Mouse (Mus musculus): ENCODE data around the gene Ninj1. TPM values are rescaled to one million over a fixed set of nuclear protein-coding genes. Genes with fewer than 3 reads are reported as not detected.

Ninj1 gene
- polyA plus RNA-seq, 1 experiment = 53.6 TPM

DNA sequence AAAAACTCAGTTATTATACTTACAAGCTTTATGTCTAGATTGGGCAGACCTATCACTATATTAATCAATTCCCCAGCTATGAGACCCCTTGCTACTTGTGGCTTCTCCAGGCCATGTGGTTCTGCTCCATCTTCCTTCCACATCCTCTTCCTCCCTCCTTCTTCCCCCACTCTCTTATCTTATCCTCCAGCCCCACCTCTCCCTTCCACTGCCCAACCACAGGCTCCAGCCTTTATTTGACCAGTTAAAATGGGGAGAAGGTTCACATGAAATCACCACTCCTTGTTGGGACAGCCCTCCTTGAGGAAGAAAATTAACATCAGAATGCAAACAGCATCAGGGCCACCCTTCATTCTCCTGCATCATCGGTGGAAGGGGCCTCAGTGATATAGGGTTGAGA is 6.6 kb upstream of the Ninj1 start:
- TF ChIP-seq POLR2A (IDR thresholded peaks at IDR 0.05; ENCODE audit: low read depth, low read length) = no peak
- TF ChIP-seq CTCF (IDR thresholded peaks at IDR 0.05; ENCODE audit: extremely low read depth, insufficient read length, insufficient replicate concordance, low read depth, low read length) = no peak
- Histone ChIP-seq H3K4me1 (ENCODE audit: control insufficient read depth, insufficient read depth, insufficient read length, low read length) (peaks cover 8% of the 10 kb centered on the region), H3K27ac (ENCODE audit: insufficient read depth, low read depth, low read length) (no peak overlapping the region), H3K27me3 (ENCODE audit: control insufficient read depth, insufficient read depth, low read length) (no peaks in the 10 kb centered on the region), H3K4me3 (ENCODE audit: low read depth, low read length) (no peak overlapping the region), H3K36me3 (ENCODE audit: control insufficient read depth, insufficient read depth, low read length) (no peaks in the 10 kb centered on the region)
- WGBS = 41% methylated on average over 1 of the region's 1 CpGs

GRCm38 (mm10) chr13:49181411-49181984 is 5.8 kb upstream of the Ninj1 start:
- Histone ChIP-seq H3K36me3 (ENCODE audit: control insufficient read depth, insufficient read depth, low read length) (no peaks in the 10 kb centered on the region), H3K27ac (ENCODE audit: insufficient read depth, low read depth, low read length) (no peak overlapping the region), H3K4me3 (ENCODE audit: low read depth, low read length) (no peak overlapping the region), H3K27me3 (ENCODE audit: control insufficient read depth, insufficient read depth, low read length) (no peaks in the 10 kb centered on the region), H3K4me1 (ENCODE audit: control insufficient read depth, insufficient read depth, insufficient read length, low read length) (peaks cover 11% of the 10 kb centered on the region)
- 92% methylated on average over 3 of the region's 3 CpGs for WGBS
- TF ChIP-seq POLR2A (IDR thresholded peaks at IDR 0.05; ENCODE audit: low read depth, low read length) = no peak
- no peak for TF ChIP-seq CTCF (IDR thresholded peaks at IDR 0.05; ENCODE audit: extremely low read depth, insufficient read length, insufficient replicate concordance, low read depth, low read length)

DNA sequence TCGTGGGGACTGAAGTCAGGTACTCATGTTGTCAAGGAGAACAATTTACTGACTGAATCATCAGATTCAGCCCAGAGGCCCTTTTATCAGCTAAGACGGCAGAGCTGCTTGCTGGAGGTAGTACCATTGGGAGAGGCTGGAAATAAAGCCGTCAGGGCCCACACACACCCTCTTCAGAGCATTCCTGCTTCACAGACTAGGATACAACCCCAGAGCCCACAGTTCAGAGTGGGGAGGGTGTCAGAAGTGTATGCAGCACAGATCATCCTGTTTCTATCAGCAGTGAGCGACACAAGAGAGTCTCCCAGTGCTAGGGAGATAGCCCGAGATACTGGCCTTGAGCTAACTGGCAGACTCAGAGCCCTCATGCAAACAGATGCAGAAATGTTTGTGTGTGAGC is 4.1 kb upstream of the Ninj1 start:
- H3K36me3 ChIP-seq (ENCODE audit: control insufficient read depth, insufficient read depth, low read length) = no peaks in the 10 kb centered on the region
- TF ChIP-seq POLR2A (IDR thresholded peaks at IDR 0.05; ENCODE audit: low read depth, low read length) (no peak), CTCF (IDR thresholded peaks at IDR 0.05; ENCODE audit: extremely low read depth, insufficient read length, insufficient replicate concordance, low read depth, low read length) (no peak)
- H3K4me1 ChIP-seq (ENCODE audit: control insufficient read depth, insufficient read depth, insufficient read length, low read length) = peaks cover 20% of the 10 kb centered on the region
- H3K27me3 ChIP-seq (ENCODE audit: control insufficient read depth, insufficient read depth, low read length) = no peaks in the 10 kb centered on the region
- H3K4me3 ChIP-seq (ENCODE audit: low read depth, low read length) = no peak overlapping the region
- peak overlapping the region; percentile 5; the same call in 1 of the 2 replicates for H3K27ac ChIP-seq (ENCODE audit: insufficient read depth, low read depth, low read length)
- 80% methylated on average over 5 of the region's 5 CpGs for WGBS

DNA sequence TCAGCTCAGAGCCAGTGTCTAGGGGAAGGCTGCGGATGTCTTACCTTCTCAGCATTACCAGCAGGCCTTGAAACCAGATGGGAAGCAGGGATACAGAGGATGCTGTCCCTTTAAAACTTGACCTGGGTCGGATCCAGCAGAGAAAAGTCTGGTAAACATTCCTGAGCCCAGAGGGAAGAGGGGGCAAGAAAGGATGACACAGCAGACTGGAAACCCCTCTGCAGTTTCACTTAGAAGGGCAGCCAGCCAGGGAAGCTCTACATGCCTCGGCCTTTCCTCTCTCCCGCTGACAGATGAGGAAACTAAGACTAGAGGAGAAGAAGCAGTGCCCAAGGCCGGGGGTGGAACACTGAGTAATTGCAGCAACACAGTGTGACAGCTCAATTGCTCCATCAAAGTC is 3.6 kb upstream of the Ninj1 start:
- no peaks in the 10 kb centered on the region for H3K27me3 ChIP-seq (ENCODE audit: control insufficient read depth, insufficient read depth, low read length)
- TF ChIP-seq POLR2A (IDR thresholded peaks at IDR 0.05; ENCODE audit: low read depth, low read length) = no peak
- TF ChIP-seq CTCF (IDR thresholded peaks at IDR 0.05; ENCODE audit: extremely low read depth, insufficient read length, insufficient replicate concordance, low read depth, low read length) = no peak
- H3K36me3 ChIP-seq (ENCODE audit: control insufficient read depth, insufficient read depth, low read length) = no peaks in the 10 kb centered on the region
- H3K4me3 ChIP-seq (ENCODE audit: low read depth, low read length) = no peak overlapping the region
- peak overlapping the region; percentile 5; the same call in 1 of the 2 replicates for H3K27ac ChIP-seq (ENCODE audit: insufficient read depth, low read depth, low read length)
- 59% methylated on average over 5 of the region's 5 CpGs for WGBS
- H3K4me1 ChIP-seq (ENCODE audit: control insufficient read depth, insufficient read depth, insufficient read length, low read length) = peaks cover 21% of the 10 kb centered on the region

GRCm38 (mm10) chr13:49186798-49187287 is 442 bp upstream of the Ninj1 start:
- H3K27me3 ChIP-seq (ENCODE audit: control insufficient read depth, insufficient read depth, low read length) = no peaks in the 10 kb centered on the region
- WGBS = 14% methylated on average over 11 of the region's 11 CpGs
- peaks cover 24% of the 10 kb centered on the region for H3K4me1 ChIP-seq (ENCODE audit: control insufficient read depth, insufficient read depth, insufficient read length, low read length)
- TF ChIP-seq CTCF (IDR thresholded peaks at IDR 0.05; ENCODE audit: extremely low read depth, insufficient read length, insufficient replicate concordance, low read depth, low read length) (no peak), POLR2A (IDR thresholded peaks at IDR 0.05; ENCODE audit: low read depth, low read length) (no peak)
- no peaks in the 10 kb centered on the region for H3K36me3 ChIP-seq (ENCODE audit: control insufficient read depth, insufficient read depth, low read length)
- H3K27ac ChIP-seq (ENCODE audit: insufficient read depth, low read depth, low read length) = peak overlapping the region; percentile 45
- peak overlapping the region; percentile 20 for H3K4me3 ChIP-seq (ENCODE audit: low read depth, low read length)

- WGBS = 25% methylated on average over 15 of the region's 15 CpGs
- H3K4me1 ChIP-seq (ENCODE audit: control insufficient read depth, insufficient read depth, insufficient read length, low read length) = peaks cover 24% of the 10 kb centered on the region
- no peaks in the 10 kb centered on the region for H3K36me3 ChIP-seq (ENCODE audit: control insufficient read depth, insufficient read depth, low read length)
- H3K27me3 ChIP-seq (ENCODE audit: control insufficient read depth, insufficient read depth, low read length) = no peaks in the 10 kb centered on the region
- H3K27ac ChIP-seq (ENCODE audit: insufficient read depth, low read depth, low read length) = peak overlapping the region; percentile 35; the same call in 1 of the 2 replicates
- TF ChIP-seq POLR2A (IDR thresholded peaks at IDR 0.05; ENCODE audit: low read depth, low read length) (no peak), CTCF (IDR thresholded peaks at IDR 0.05; ENCODE audit: extremely low read depth, insufficient read length, insufficient replicate concordance, low read depth, low read length) (no peak)
- peak overlapping the region; percentile 68 for H3K4me3 ChIP-seq (ENCODE audit: low read depth, low read length)
These were observed 1.1 kb downstream of the Ninj1 start for GRCm38 (mm10) chr13:49188219-49188965.

GRCm38 (mm10) chr13:49188966-49189360 is 1.7 kb downstream of the Ninj1 start:
- TF ChIP-seq CTCF (IDR thresholded peaks at IDR 0.05; ENCODE audit: extremely low read depth, insufficient read length, insufficient replicate concordance, low read depth, low read length) = no peak
- TF ChIP-seq POLR2A (IDR thresholded peaks at IDR 0.05; ENCODE audit: low read depth, low read length) = no peak
- Histone ChIP-seq H3K4me3 (ENCODE audit: low read depth, low read length) (no peak overlapping the region; the same call in 1 of the 2 replicates), H3K36me3 (ENCODE audit: control insufficient read depth, insufficient read depth, low read length) (0 out of 2 replicates have a peak, but pooled peaks cover under 1% of the 10 kb centered on the region), H3K27ac (ENCODE audit: insufficient read depth, low read depth, low read length) (no peak overlapping the region), H3K4me1 (ENCODE audit: control insufficient read depth, insufficient read depth, insufficient read length, low read length) (peaks cover 24% of the 10 kb centered on the region), H3K27me3 (ENCODE audit: control insufficient read depth, insufficient read depth, low read length) (no peaks in the 10 kb centered on the region)
- WGBS = 73% methylated on average over 2 of the region's 2 CpGs

Data from small intestine, adult 2 months (tissue).